Comparison of ENCODE assay signal across 10 mouse cellular contexts in genomic region chr13:64100186-64100585, GRCm38 (mm10). TPM values are rescaled to one million over a fixed set of nuclear protein-coding genes. Genes with fewer than 3 reads are reported as not detected.
DNase-seq lines count a peak whose midpoint lies in the region; ATAC-seq lines count a peak whose summit lies in the region.
"Had no signal": no experiment of that assay in that cellular context is flagged by ENCODE, and none has a peak within 500 bp of the region (broad histone marks: within the 10 kb centered on the region; RNA-seq: fewer than 3 reads in every experiment).

No protein-coding gene starts in this region.

- no peaks in the 10 kb centered on the region for H3K9me3 ChIP-seq in heart, embryonic 10.5 days
- no peaks in the 10 kb centered on the region for H3K9me3 ChIP-seq in forebrain, embryonic 16.5 days (ENCODE audit: control insufficient read depth, low read length)
- H3K9me3 ChIP-seq: embryonic facial prominence, embryonic 12.5 days; limb, embryonic 13.5 days had no signal

- no peaks in the 10 kb centered on the region for H3K27me3 ChIP-seq in heart, embryonic 10.5 days (ENCODE audit: insufficient read depth, poor library complexity, severe bottlenecking)
- H3K27me3 ChIP-seq in forebrain, embryonic 16.5 days (replicated peaks; ENCODE audit: control insufficient read depth, insufficient read depth, low read length), result no peaks in the 10 kb centered on the region
- H3K27me3 ChIP-seq: embryonic facial prominence, embryonic 12.5 days; limb, embryonic 13.5 days had no signal

- no peak overlapping the region for H3K9ac ChIP-seq in forebrain, embryonic 16.5 days (replicated peaks; ENCODE audit: low read depth, low read length)
- H3K9ac ChIP-seq: embryonic facial prominence, embryonic 12.5 days; limb, embryonic 13.5 days had no signal

- no peak overlapping the region for H3K4me2 ChIP-seq in forebrain, embryonic 16.5 days (ENCODE audit: low read length)
- H3K4me2 ChIP-seq: embryonic facial prominence, embryonic 12.5 days; limb, embryonic 13.5 days had no signal

- no peak overlapping the region for H3K4me3 ChIP-seq in heart, embryonic 10.5 days
- no peak overlapping the region for H3K4me3 ChIP-seq in forebrain, embryonic 16.5 days (replicated peaks; ENCODE audit: low read length)
- H3K4me3 ChIP-seq: embryonic facial prominence, embryonic 12.5 days; limb, embryonic 13.5 days had no signal

- peak; percentile 43; the same call in 1 of the 2 replicates for ATAC-seq in forebrain, embryonic 16.5 days

- no peaks in the 10 kb centered on the region for H3K4me1 ChIP-seq in heart, embryonic 10.5 days
- no peaks in the 10 kb centered on the region for H3K4me1 ChIP-seq in forebrain, embryonic 16.5 days (replicated peaks; ENCODE audit: control insufficient read depth, insufficient read depth, low read length)
- H3K4me1 ChIP-seq: embryonic facial prominence, embryonic 12.5 days; limb, embryonic 13.5 days had no signal

- WGBS in heart, embryonic 10.5 days, result 62% methylated on average over 3 of the region's 3 CpGs
- WGBS in forebrain, embryonic 16.5 days, result 65% methylated on average over 3 of the region's 3 CpGs

- H3K27ac ChIP-seq in heart, embryonic 10.5 days, result no peak overlapping the region
- H3K27ac ChIP-seq in forebrain, embryonic 16.5 days (ENCODE audit: low read length), result no peak overlapping the region
- H3K27ac ChIP-seq: embryonic facial prominence, embryonic 12.5 days; limb, embryonic 13.5 days had no signal

- peak; percentile 33 to 39 for DNase-seq in heart, adult 9 months (ENCODE audit: low spot score in 2 of 2)
- no peak for DNase-seq in heart, embryonic 10.5 days (ENCODE audit: low spot score)
- DNase-seq in A20 (ENCODE audit: low read depth, low spot score), result peak; percentile 59
- DNase-seq in MEL-GATA-1-ER (ENCODE audit: extremely low read depth, low read depth), result peak; percentile 41
- DNase-seq in kidney, postnatal 36 days, result peak; percentile 39 to 72
- DNase-seq in mesoderm, embryonic 11.5 days (ENCODE audit: low read depth, low spot score), result peak; percentile 50
- DNase-seq in urinary bladder, adult 18-20 months (ENCODE audit: low spot score in 2 of 2), result no peak

- H3K36me3 ChIP-seq in heart, embryonic 10.5 days, result no peaks in the 10 kb centered on the region
- H3K36me3 ChIP-seq in forebrain, embryonic 16.5 days (ENCODE audit: control insufficient read depth, insufficient read depth), result no peaks in the 10 kb centered on the region
- H3K36me3 ChIP-seq: embryonic facial prominence, embryonic 12.5 days; limb, embryonic 13.5 days had no signal

RNA-seq across cellular contexts. Expression of gene Hsd17b3, which starts 11.2 kb away (rescaled TPM):
- polyA plus RNA-seq in heart, embryonic 10.5 days (2016; fragmentation: Nextera tagmentation; extraction: Ambion mirVana), result not detected in 2 replicates
- polyA plus RNA-seq in forebrain, embryonic 16.5 days (2015; fragmentation: Nextera tagmentation; extraction: Ambion mirVana), result not detected in 2 replicates
- polyA plus RNA-seq: embryonic facial prominence, embryonic 12.5 days; limb, embryonic 13.5 days had no signal

RNA-seq across cellular contexts. Expression of gene Slc35d2, which starts 29.0 kb away (rescaled TPM):
- polyA plus RNA-seq in heart, embryonic 10.5 days (2016; fragmentation: Nextera tagmentation; extraction: Ambion mirVana), result 7.7 and 8.7 TPM in 2 replicates
- polyA plus RNA-seq in forebrain, embryonic 16.5 days (2015; fragmentation: Nextera tagmentation; extraction: Ambion mirVana), result 0.46 and 0.86 TPM in 2 replicates

RNA-seq across cellular contexts. Expression of gene Zfp367, which starts 52.8 kb away (rescaled TPM):
- polyA plus RNA-seq in heart, embryonic 10.5 days (2016; fragmentation: Nextera tagmentation; extraction: Ambion mirVana), result 16.8 and 20.4 TPM in 2 replicates
- 10.8 and 13.1 TPM in 2 replicates for polyA plus RNA-seq in forebrain, embryonic 16.5 days (2015; fragmentation: Nextera tagmentation; extraction: Ambion mirVana)

Comparison
In these comparisons a context has a peak if more than half of its experiments do, and no peak if none do; other contexts are left out.
1. DNase-seq: peak in heart, adult 9 months (2 of 2), A20 (single experiment), MEL-GATA-1-ER (single experiment), kidney, postnatal 36 days (2 of 2) and mesoderm, embryonic 11.5 days (single experiment); none in heart, embryonic 10.5 days (single experiment) and urinary bladder, adult 18-20 months (0 of 2).